ENCODE assay signal across 8 mouse cellular contexts in genomic region chr5:21141133-21141551, GRCm38 (mm10). TPM values are rescaled to one million over a fixed set of nuclear protein-coding genes. Genes with fewer than 3 reads are reported as not detected.
A peak's percentile ranks its signal among the peaks of the same experiment; 100 is the strongest.
DNase-seq lines count a peak whose midpoint lies in the region; ATAC-seq and TF ChIP-seq lines count a peak whose summit lies in the region.
"Not testable (repeated sequence)": the region's sequence is repeated elsewhere in the genome, so short reads cannot be mapped to it uniquely, and the experiment has no call there.

No protein-coding gene starts in this region.

- H3K4me2 ChIP-seq in forebrain, postnatal 0 days (ENCODE audit: low read depth); neural tube, embryonic 11.5 days (ENCODE audit: low read depth): not testable (repeated sequence)

- H3K36me3 ChIP-seq in forebrain, postnatal 0 days (ENCODE audit: insufficient read depth); neural tube, embryonic 11.5 days (ENCODE audit: control insufficient read depth, insufficient read depth, low read length); testis, adult 2 months (ENCODE audit: control insufficient read depth, insufficient read depth, low read length): not testable (repeated sequence)

- H3K27me3 ChIP-seq in forebrain, postnatal 0 days (ENCODE audit: insufficient read depth, low read length); neural tube, embryonic 11.5 days (ENCODE audit: control insufficient read depth, insufficient read depth, low read length); testis, adult 2 months (ENCODE audit: control insufficient read depth, insufficient read depth, low read length): not testable (repeated sequence)

- not testable (repeated sequence) for TF ChIP-seq POLR2A in lung, adult 2 months (IDR thresholded peaks at IDR 0.05; ENCODE audit: borderline replicate concordance, extremely low read depth, low read depth, low read length); testis, adult 2 months (IDR thresholded peaks at IDR 0.05; ENCODE audit: control insufficient read depth, low read depth, low read length)

- not testable (repeated sequence) for ATAC-seq in forebrain, postnatal 0 days; neural tube, embryonic 11.5 days (ENCODE audit: insufficient read depth, low FRiP score, low TSS enrichment)

- TF ChIP-seq CTCF in forebrain, postnatal 0 days (IDR thresholded peaks at IDR 0.05; ENCODE audit: low read depth), result peak; percentile 43
- TF ChIP-seq CTCF in lung, adult 2 months (IDR thresholded peaks at IDR 0.05; ENCODE audit: insufficient read depth, low read length), result peak; percentile 54; the same call in 1 of the 2 replicates
- TF ChIP-seq CTCF in testis, adult 2 months (IDR thresholded peaks at IDR 0.05; ENCODE audit: control insufficient read depth, insufficient read depth, insufficient replicate concordance, low read depth, low read length), result peak; percentile 7; the same call in 1 of the 2 replicates

- not testable (repeated sequence) for H3K4me1 ChIP-seq in forebrain, postnatal 0 days (ENCODE audit: insufficient read depth); lung, adult 2 months (ENCODE audit: control insufficient read depth, insufficient read depth, low read length); neural tube, embryonic 11.5 days (ENCODE audit: control insufficient read depth, insufficient read depth, low read length); testis, adult 2 months (ENCODE audit: control insufficient read depth, insufficient read depth, low read length)

- H3K9ac ChIP-seq in forebrain, postnatal 0 days; neural tube, embryonic 11.5 days (ENCODE audit: low read length): not testable (repeated sequence)

- intact Hi-C loops in heart, postnatal 10 days (cut with DNase I), result loop anchor here (5.0 to 10.0 kb wide), 2 partner anchors 124 to 226 kb away; no protein-coding TSS in a partner anchor

- not testable (repeated sequence) for H3K4me3 ChIP-seq in forebrain, postnatal 0 days (ENCODE audit: low read depth, low read length); lung, adult 2 months (replicated peaks; ENCODE audit: extremely low read depth, low read depth, low read length); neural tube, embryonic 11.5 days (ENCODE audit: low read depth, low read length); testis, adult 2 months (ENCODE audit: control insufficient read depth, low read depth, low read length)

- H3K9me3 ChIP-seq in forebrain, postnatal 0 days (ENCODE audit: low read length); neural tube, embryonic 11.5 days (ENCODE audit: control insufficient read depth, low read length): not testable (repeated sequence)

- DNase-seq in B cell, adult 2 months, result peak; percentile 42 to 48
- DNase-seq in adrenal gland, postnatal 36 days, result peak; percentile 49 to 70
- DNase-seq in forebrain, postnatal 0 days, result not testable (repeated sequence)
- DNase-seq in heart, postnatal 10 days, result peak; percentile 65 to 72
- peak; percentile 55 to 69 for DNase-seq in kidney, postnatal 4 days
- DNase-seq in lung, adult 2 months, result peak; percentile 31
- peak; percentile 19 for DNase-seq in neural tube, embryonic 11.5 days (ENCODE audit: low spot score)

- H3K27ac ChIP-seq in forebrain, postnatal 0 days (ENCODE audit: low read depth, low read length); neural tube, embryonic 11.5 days (ENCODE audit: low read depth, low read length); testis, adult 2 months (ENCODE audit: control insufficient read depth, insufficient read depth, low read depth, low read length): not testable (repeated sequence)

- WGBS in forebrain, postnatal 0 days, result 81% methylated on average over 7 of the region's 7 CpGs
- WGBS in lung, adult 2 months, result 58% methylated on average over 7 of the region's 7 CpGs
- WGBS in neural tube, embryonic 11.5 days, result 78% methylated on average over 7 of the region's 7 CpGs

RNA-seq across cellular contexts. Expression of gene Gsap, which starts 44.9 kb away (rescaled TPM):
- 1 to 10 TPM; 4.4 TPM for total RNA-seq in adrenal gland, postnatal 36 days (2021)
- total RNA-seq in forebrain, postnatal 0 days (2014; rRNA removed), result 9.4 TPM in 2 replicates
- polyA plus RNA-seq in forebrain, postnatal 0 days (2015; fragmentation: Nextera tagmentation; extraction: Ambion mirVana), result 4.9 and 7.7 TPM in 2 replicates
- total RNA-seq in heart, postnatal 10 days (2021), result 1 to 10 TPM; 4.5 to 5.9 TPM
- polyA plus RNA-seq in lung, adult 2 months (2012; rRNA removed), result 18.4 and 25.7 TPM in 2 replicates
- 1.6 and 1.7 TPM in 2 replicates for polyA plus RNA-seq in neural tube, embryonic 11.5 days (2014; fragmentation: Nextera tagmentation; extraction: Ambion mirVana)
- polyA plus RNA-seq in testis, adult 2 months (2012; rRNA removed), result 3.9 and 4.5 TPM in 2 replicates
